Mouse (Mus musculus): ENCODE results near the gene D230025D16Rik.

D230025D16Rik gene

DNA sequence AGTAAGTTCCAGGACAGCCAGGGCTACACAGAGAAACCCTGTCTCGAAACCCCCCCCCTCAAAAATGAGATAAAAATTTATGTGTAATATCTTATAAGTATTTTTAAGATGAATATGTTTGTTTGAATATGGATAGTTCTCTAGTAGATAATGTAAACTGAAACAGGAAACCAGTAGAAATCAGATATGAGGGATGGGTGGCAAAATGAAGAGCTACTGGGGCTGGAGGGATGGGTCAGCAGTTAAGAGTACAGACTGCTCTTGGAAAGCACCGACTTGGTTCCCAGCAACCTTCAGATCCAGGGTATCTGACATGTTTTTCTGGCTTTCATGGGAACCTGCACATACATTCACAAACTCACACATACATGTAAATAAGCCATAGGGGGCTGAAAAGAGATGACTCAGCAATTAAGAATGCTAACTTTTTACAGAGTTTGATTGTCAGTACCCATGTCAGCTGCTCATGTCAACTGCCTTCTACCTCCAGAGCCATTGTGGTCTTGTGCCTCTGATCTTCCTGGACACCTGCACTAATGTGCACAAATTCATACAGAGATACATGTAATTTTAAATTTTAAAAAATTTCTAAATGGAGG is 17.2 kb upstream of the D230025D16Rik start:
- Histone ChIP-seq H3K36me3 (ENCODE audit: insufficient read depth, low read length) (peaks cover 9% of the 10 kb centered on the region), H3K4me1 (replicated peaks; ENCODE audit: low read depth, low read length) (peaks cover 5% of the 10 kb centered on the region; the same call in 1 of the 2 replicates), H3K27me3 (ENCODE audit: insufficient read depth, low read length) (no peaks in the 10 kb centered on the region), H3K9me3 (ENCODE audit: low read length) (no peaks in the 10 kb centered on the region), H3K4me3 (replicated peaks; ENCODE audit: low read length) (no peak overlapping the region)
- no peak for TF ChIP-seq CTCF (conservative IDR thresholded peaks at IDR 0.05; ENCODE audit: low read length)

DNA sequence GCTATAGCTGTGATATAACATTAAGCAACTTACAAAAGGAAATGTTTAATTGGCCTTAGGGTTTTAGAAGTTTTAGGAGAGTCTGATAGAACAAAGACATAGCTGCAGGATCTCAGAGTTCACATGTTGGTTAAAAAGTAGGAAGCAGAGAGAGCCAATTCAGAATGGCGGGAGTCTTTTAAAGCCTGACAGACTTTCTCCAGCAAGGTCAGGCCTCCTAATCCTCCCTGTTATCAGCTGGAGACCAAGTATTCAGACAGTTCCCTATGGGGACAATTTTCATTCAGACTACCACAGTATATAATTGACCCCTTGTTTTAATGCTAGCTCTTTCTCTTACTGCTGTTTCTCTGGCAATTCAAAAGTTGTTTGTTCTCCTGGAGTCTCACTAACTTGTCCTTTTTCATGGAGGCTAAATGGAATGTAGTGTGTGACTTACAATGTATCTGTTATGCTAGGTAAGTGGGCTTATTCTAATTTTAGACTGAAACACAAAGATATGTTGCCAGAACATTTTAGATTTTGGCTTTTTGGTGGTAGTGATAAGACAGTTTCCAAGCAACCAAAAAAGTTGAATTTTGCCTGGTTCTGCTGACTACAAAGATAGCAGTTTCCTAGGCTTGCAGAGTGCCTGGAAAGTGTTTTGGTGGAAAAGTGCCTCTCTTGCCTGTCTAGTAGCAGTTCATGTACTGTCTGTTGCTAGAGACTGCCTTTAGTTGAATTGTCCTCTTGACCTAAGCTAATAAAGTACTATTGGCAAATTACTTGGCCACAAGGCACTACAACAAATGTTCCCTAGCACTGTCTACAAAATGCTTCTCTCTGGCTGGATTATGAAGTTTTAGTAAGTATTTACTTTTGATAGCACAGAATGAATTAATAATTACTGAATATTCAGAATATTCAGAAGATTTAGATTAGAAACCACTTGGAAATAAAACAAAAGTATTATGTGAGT is 15.5 kb upstream of the D230025D16Rik start:
- TF ChIP-seq NANOG (IDR thresholded peaks at IDR 0.05; ENCODE audit: borderline replicate concordance, low read length) (no peak), CTCF (conservative IDR thresholded peaks at IDR 0.05; ENCODE audit: low read length) (no peak), POU5F1 (IDR thresholded peaks at IDR 0.05; ENCODE audit: borderline replicate concordance, low read length) (no peak)
- H3K9me3 ChIP-seq (ENCODE audit: low read length): no peaks in the 10 kb centered on the region

DNA sequence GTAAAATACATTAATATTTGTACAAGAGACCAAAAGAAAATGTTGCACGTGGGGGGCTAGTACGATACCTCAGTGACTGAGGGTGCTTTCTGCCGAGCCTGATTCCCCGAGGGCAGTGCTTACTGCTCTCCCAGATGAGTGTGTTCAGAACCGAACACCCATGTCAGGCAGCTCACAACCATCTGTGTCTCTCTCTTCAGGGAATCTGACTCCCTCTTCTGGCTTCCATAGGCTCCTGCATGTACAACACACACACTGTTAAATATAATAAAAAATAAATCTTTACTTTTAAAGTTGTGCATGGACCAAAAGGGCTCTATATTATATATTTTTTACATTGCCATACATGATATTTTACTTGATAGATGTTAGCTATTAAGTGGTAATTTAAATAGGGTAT is 10.8 kb upstream of the D230025D16Rik start:
- H3K9me3 ChIP-seq (ENCODE audit: low read length): no peaks in the 10 kb centered on the region
- peaks cover 7% of the 10 kb centered on the region for H3K4me1 ChIP-seq (replicated peaks; ENCODE audit: low read depth, low read length)
- peak; percentile 8; the same call in 1 of the 2 replicates for TF ChIP-seq CTCF (conservative IDR thresholded peaks at IDR 0.05; ENCODE audit: low read length)
- TF ChIP-seq NANOG (IDR thresholded peaks at IDR 0.05; ENCODE audit: borderline replicate concordance, low read length): no peak
- H3K4me3 ChIP-seq (replicated peaks; ENCODE audit: low read length): no peak overlapping the region
- H3K36me3 ChIP-seq (ENCODE audit: insufficient read depth, low read length): 0 out of 2 replicates have a peak, but pooled peaks cover 5% of the 10 kb centered on the region
- H3K27me3 ChIP-seq (ENCODE audit: insufficient read depth, low read length): no peaks in the 10 kb centered on the region

More for the DNA sequence above, 15.5 kb upstream of the D230025D16Rik start:
- H3K4me3 ChIP-seq (replicated peaks; ENCODE audit: low read length): no peak overlapping the region
- no peaks in the 10 kb centered on the region for H3K27me3 ChIP-seq (ENCODE audit: insufficient read depth, low read length)
- H3K4me1 ChIP-seq (replicated peaks; ENCODE audit: low read depth, low read length): peaks cover 5% of the 10 kb centered on the region; the same call in 1 of the 2 replicates
- peaks cover 2% of the 10 kb centered on the region; the same call in 1 of the 2 replicates for H3K36me3 ChIP-seq (ENCODE audit: insufficient read depth, low read length)

DNA sequence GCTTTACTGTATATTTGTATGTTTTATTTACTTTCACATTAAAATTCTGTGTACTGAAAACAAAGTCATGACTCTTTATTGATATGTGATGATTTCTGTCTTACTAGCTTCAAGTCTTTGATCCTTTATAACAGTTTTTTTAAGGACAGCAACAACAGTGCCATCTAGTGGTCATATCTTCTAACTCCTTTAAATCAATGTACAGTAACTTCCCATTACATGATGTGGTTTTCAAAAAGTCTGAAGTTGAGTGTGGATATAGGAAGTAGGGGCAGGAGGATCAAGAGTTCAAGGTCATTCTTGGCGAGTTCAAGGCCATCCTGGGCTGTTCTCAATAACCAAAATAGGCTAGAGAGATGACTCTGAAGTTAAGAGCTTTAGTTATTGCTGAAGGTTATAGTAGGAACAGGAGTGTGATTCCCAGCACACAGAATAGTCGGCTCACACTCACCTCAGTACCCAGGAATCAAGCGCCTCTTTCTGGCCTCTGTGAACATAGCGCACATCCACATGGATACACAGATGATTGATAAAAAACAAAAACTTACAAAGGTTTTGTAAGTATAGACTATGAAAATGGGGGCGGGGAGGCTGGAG is 6.9 kb upstream of the D230025D16Rik start:
- no peaks in the 10 kb centered on the region for H3K27me3 ChIP-seq (ENCODE audit: insufficient read depth, low read length)
- H3K36me3 ChIP-seq (ENCODE audit: insufficient read depth, low read length): 0 out of 2 replicates have a peak, but pooled peaks cover 5% of the 10 kb centered on the region
- no peak for TF ChIP-seq NANOG (IDR thresholded peaks at IDR 0.05; ENCODE audit: borderline replicate concordance, low read length)
- no peak for TF ChIP-seq POU5F1 (IDR thresholded peaks at IDR 0.05; ENCODE audit: borderline replicate concordance, low read length)
- peak; percentile 58 for TF ChIP-seq CTCF (conservative IDR thresholded peaks at IDR 0.05; ENCODE audit: low read length)
- H3K4me1 ChIP-seq (replicated peaks; ENCODE audit: low read depth, low read length): peaks cover 7% of the 10 kb centered on the region
- H3K4me3 ChIP-seq (replicated peaks; ENCODE audit: low read length): no peak overlapping the region
- H3K9me3 ChIP-seq (ENCODE audit: low read length): no peaks in the 10 kb centered on the region

DNA sequence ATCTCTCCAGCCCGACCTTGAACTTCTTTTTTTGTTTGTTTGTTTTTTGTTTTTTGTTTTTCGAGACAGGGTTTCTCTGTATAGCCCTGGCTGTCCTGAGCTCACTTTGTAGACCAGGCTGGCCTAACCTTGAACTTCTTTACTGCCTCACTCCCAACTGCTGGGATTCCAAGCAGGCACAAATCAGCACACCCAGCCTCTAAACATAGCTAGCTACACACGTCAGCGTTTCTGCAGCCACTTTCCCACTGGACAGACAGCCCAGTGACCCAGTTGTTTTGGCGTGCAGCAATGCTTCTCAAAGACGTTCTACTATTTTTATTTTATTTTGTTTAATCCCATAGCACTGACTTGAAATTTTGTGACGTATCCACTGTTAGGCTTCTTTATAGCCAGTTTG is 1.1 kb upstream of the D230025D16Rik start:
- peak overlapping the region; percentile 98 for H3K4me3 ChIP-seq (replicated peaks; ENCODE audit: low read length)
- no peaks in the 10 kb centered on the region for H3K27me3 ChIP-seq (ENCODE audit: insufficient read depth, low read length)

DNA sequence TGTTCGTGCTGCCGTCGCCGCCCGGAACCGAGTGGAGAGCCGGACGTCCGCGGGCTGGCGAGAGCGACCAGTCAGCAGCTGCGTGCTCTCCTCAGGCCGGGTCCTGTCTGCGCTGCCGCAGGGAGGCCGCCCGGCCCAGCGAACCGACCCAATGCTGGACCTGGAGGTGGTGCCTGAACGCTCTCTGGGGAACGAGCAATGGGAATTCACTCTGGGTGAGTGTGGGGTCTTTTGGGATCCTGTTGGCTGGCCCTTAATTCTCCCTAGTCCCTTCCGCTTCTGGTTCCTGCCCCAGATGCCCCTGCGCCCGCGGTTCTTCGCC is 288 bp downstream of the D230025D16Rik start:
- Histone ChIP-seq H3K4me1 (replicated peaks; ENCODE audit: low read depth, low read length) (peaks cover 66% of the 10 kb centered on the region), H3K4me3 (replicated peaks; ENCODE audit: low read length) (peak overlapping the region; percentile 98), H3K27me3 (ENCODE audit: insufficient read depth, low read length) (no peaks in the 10 kb centered on the region), H3K36me3 (ENCODE audit: insufficient read depth, low read length) (peaks cover 19% of the 10 kb centered on the region), H3K9me3 (ENCODE audit: low read length) (no peaks in the 10 kb centered on the region)
- TF ChIP-seq CTCF (conservative IDR thresholded peaks at IDR 0.05; ENCODE audit: low read length): no peak
- no peak for TF ChIP-seq NANOG (IDR thresholded peaks at IDR 0.05; ENCODE audit: borderline replicate concordance, low read length)
- no peak for TF ChIP-seq POU5F1 (IDR thresholded peaks at IDR 0.05; ENCODE audit: borderline replicate concordance, low read length)

More for the DNA sequence above, 1.1 kb upstream of the D230025D16Rik start:
- Histone ChIP-seq H3K9me3 (ENCODE audit: low read length) (no peaks in the 10 kb centered on the region), H3K4me1 (replicated peaks; ENCODE audit: low read depth, low read length) (peaks cover 53% of the 10 kb centered on the region), H3K36me3 (ENCODE audit: insufficient read depth, low read length) (peaks cover 11% of the 10 kb centered on the region; the same call in 1 of the 2 replicates)
- TF ChIP-seq POU5F1 (IDR thresholded peaks at IDR 0.05; ENCODE audit: borderline replicate concordance, low read length) (no peak), CTCF (conservative IDR thresholded peaks at IDR 0.05; ENCODE audit: low read length) (no peak), NANOG (IDR thresholded peaks at IDR 0.05; ENCODE audit: borderline replicate concordance, low read length) (no peak)

DNA sequence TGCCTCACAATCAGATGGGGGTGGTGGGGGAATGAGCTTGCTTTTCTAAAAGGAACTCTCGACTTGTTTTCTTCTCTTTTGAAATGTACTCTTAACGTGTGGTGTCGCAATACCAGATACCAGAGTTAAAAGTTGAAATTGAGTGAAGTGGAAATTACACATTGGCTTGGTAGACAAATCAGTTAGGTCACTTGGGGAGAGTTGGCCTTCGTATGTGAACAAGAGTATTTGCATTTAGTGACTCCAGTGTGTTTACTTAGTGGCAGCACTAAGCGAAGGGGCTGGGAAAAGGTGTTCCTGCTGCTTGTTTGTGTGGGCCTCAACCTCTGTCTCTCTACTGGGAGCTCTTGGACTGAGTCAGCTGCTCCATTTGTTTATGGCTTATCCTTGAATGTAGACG is 972 bp downstream of the D230025D16Rik start:
- no peak for TF ChIP-seq POU5F1 (IDR thresholded peaks at IDR 0.05; ENCODE audit: borderline replicate concordance, low read length)
- TF ChIP-seq CTCF (conservative IDR thresholded peaks at IDR 0.05; ENCODE audit: low read length): no peak
- no peak for TF ChIP-seq NANOG (IDR thresholded peaks at IDR 0.05; ENCODE audit: borderline replicate concordance, low read length)
- H3K27me3 ChIP-seq (ENCODE audit: insufficient read depth, low read length): no peaks in the 10 kb centered on the region
- H3K9me3 ChIP-seq (ENCODE audit: low read length): no peaks in the 10 kb centered on the region
- peak overlapping the region; percentile 98 for H3K4me3 ChIP-seq (replicated peaks; ENCODE audit: low read length)
- H3K36me3 ChIP-seq (ENCODE audit: insufficient read depth, low read length): peaks cover 19% of the 10 kb centered on the region
- H3K4me1 ChIP-seq (replicated peaks; ENCODE audit: low read depth, low read length): peaks cover 73% of the 10 kb centered on the region

Measured in E14TG2a.4 (cell line).